Comparison of ENCODE assay signal across 8 mouse cellular contexts in genomic region chr10:61680015-61680913, GRCm38 (mm10). TPM values are rescaled to one million over a fixed set of nuclear protein-coding genes. Genes with fewer than 3 reads are reported as not detected.
DNase-seq lines count a peak whose midpoint lies in the region; ATAC-seq lines count a peak whose summit lies in the region.

Gene Sar1a, plus strand, starts transcription at chr10:61680299.

- peaks cover 19% of the 10 kb centered on the region for H3K36me3 ChIP-seq in heart, embryonic 14.5 days (ENCODE audit: control insufficient read depth, insufficient read depth, low read length)
- H3K36me3 ChIP-seq in liver, embryonic 13.5 days, result peaks cover 24% of the 10 kb centered on the region
- 0 out of 2 replicates have a peak, but pooled peaks cover 1% of the 10 kb centered on the region for H3K36me3 ChIP-seq in stomach, embryonic 16.5 days (ENCODE audit: control insufficient read depth, insufficient read depth, low read length)

- peak; percentile 99 for DNase-seq in CD4-positive, CD25-positive, alpha-beta regulatory T cell, adult 2 months (ENCODE audit: low read depth, low spot score)
- peak; percentile 95 for DNase-seq in fibroblast of lung, adult 2 months (ENCODE audit: low read depth)
- DNase-seq in kidney, postnatal 14 days, result peak; percentile 99
- peak; percentile 96 for DNase-seq in liver, embryonic 13.5 days
- peak; percentile 100 for DNase-seq in neural tube, embryonic 10.5 days (ENCODE audit: extremely low spot score, low spot score)

- H3K4me2 ChIP-seq in heart, embryonic 14.5 days (ENCODE audit: low read length), result peak within 1 kb of the TSS; percentile 91
- peak within 1 kb of the TSS; percentile 94 for H3K4me2 ChIP-seq in liver, embryonic 13.5 days
- peak within 1 kb of the TSS; percentile 78 for H3K4me2 ChIP-seq in stomach, embryonic 16.5 days (ENCODE audit: low read depth, low read length)

- no peaks in the 10 kb centered on the region for H3K27me3 ChIP-seq in heart, embryonic 14.5 days (ENCODE audit: control insufficient read depth, insufficient read depth, low read length)
- H3K27me3 ChIP-seq in liver, embryonic 13.5 days, result no peaks in the 10 kb centered on the region
- no peaks in the 10 kb centered on the region for H3K27me3 ChIP-seq in stomach, embryonic 16.5 days (ENCODE audit: control insufficient read depth, insufficient read depth, low read length)

- peak within 1 kb of the TSS; percentile 98 for H3K9ac ChIP-seq in heart, embryonic 14.5 days (ENCODE audit: low read length)
- peak within 1 kb of the TSS; percentile 91 for H3K9ac ChIP-seq in liver, embryonic 13.5 days
- H3K9ac ChIP-seq in stomach, embryonic 16.5 days (ENCODE audit: low read length), result peak within 1 kb of the TSS; percentile 99

- H3K27ac ChIP-seq in brown adipose tissue, adult 24 weeks (replicated peaks; ENCODE audit: low read depth, low read length), result peak within 1 kb of the TSS; percentile 90
- peak within 1 kb of the TSS; percentile 85 to 97 for H3K27ac ChIP-seq in heart, embryonic 14.5 days (replicated peaks in 1 of 2; ENCODE audit: control insufficient read depth in 1 of 2, insufficient read depth in 1 of 2, low read depth in 2 of 2, low read length in 2 of 2)
- peak within 1 kb of the TSS; percentile 82 for H3K27ac ChIP-seq in liver, embryonic 13.5 days
- H3K27ac ChIP-seq in stomach, embryonic 16.5 days (ENCODE audit: low read length), result peak within 1 kb of the TSS; percentile 91

- peaks cover 5% of the 10 kb centered on the region for H3K4me1 ChIP-seq in brown adipose tissue, adult 24 weeks (ENCODE audit: control insufficient read depth, insufficient read depth, insufficient read length, low read length)
- H3K4me1 ChIP-seq in heart, embryonic 14.5 days (ENCODE audit: control insufficient read depth in 2 of 2, insufficient read depth in 2 of 2, low read length in 2 of 2), result peaks cover 5 to 14% of the 10 kb centered on the region in 2 experiments
- peaks cover 49% of the 10 kb centered on the region for H3K4me1 ChIP-seq in liver, embryonic 13.5 days (replicated peaks)
- peaks cover 11% of the 10 kb centered on the region for H3K4me1 ChIP-seq in stomach, embryonic 16.5 days (ENCODE audit: control insufficient read depth, insufficient read depth, low read length)

- no peaks in the 10 kb centered on the region for H3K9me3 ChIP-seq in heart, embryonic 14.5 days (ENCODE audit: control insufficient read depth, low read length)
- no peaks in the 10 kb centered on the region for H3K9me3 ChIP-seq in liver, embryonic 13.5 days (replicated peaks)
- H3K9me3 ChIP-seq in stomach, embryonic 16.5 days (replicated peaks; ENCODE audit: control insufficient read depth, low read length), result no peaks in the 10 kb centered on the region

- WGBS in heart, embryonic 14.5 days, result under 1% methylated on average over 71 of the region's 84 CpGs
- under 1% methylated on average over 80 of the region's 84 CpGs for WGBS in liver, embryonic 13.5 days (ENCODE audit: insufficient replicate concordance)
- WGBS in stomach, embryonic 16.5 days, result under 1% methylated on average over 84 of the region's 84 CpGs

- ATAC-seq in heart, embryonic 14.5 days (ENCODE audit: insufficient number of reproducible peaks, insufficient read depth, low FRiP score, low read depth), result peak; percentile 100
- ATAC-seq in liver, embryonic 13.5 days (ENCODE audit: low read depth), result peak; percentile 99
- peak; percentile 100 for ATAC-seq in stomach, embryonic 16.5 days (ENCODE audit: insufficient read depth, low FRiP score)

- H3K4me3 ChIP-seq in brown adipose tissue, adult 24 weeks (ENCODE audit: insufficient read depth, low read depth, low read length), result peak within 1 kb of the TSS; percentile 87
- peak within 1 kb of the TSS; percentile 96 to 98 for H3K4me3 ChIP-seq in heart, embryonic 14.5 days (ENCODE audit: control insufficient read depth in 1 of 2, insufficient read depth in 1 of 2, low read depth in 1 of 2, low read length in 2 of 2)
- peak within 1 kb of the TSS; percentile 96 for H3K4me3 ChIP-seq in liver, embryonic 13.5 days (replicated peaks)
- H3K4me3 ChIP-seq in stomach, embryonic 16.5 days (replicated peaks; ENCODE audit: low read length), result peak within 1 kb of the TSS; percentile 94

RNA-seq across cellular contexts. Expression of gene Sar1a, which starts in this region (rescaled TPM):
- 79.8 and 89.1 TPM in 2 replicates for polyA plus RNA-seq in brown adipose tissue, adult 24 weeks (2012; ENCODE audit: insufficient read depth, insufficient read length, missing spikeins)
- polyA plus RNA-seq in heart, embryonic 14.5 days (2014; fragmentation: Nextera tagmentation; extraction: Ambion mirVana), result 169 and 175 TPM in 2 replicates
- 89.1 and 99.9 TPM in 2 replicates for polyA plus RNA-seq in liver, embryonic 13.5 days (2015; fragmentation: Nextera tagmentation; extraction: Ambion mirVana)
- 232 and 247 TPM in 2 replicates for polyA plus RNA-seq in stomach, embryonic 16.5 days (2015; fragmentation: Nextera tagmentation; extraction: Ambion mirVana)

Comparison
In these comparisons a context has a peak if more than half of its experiments do, and no peak if none do; other contexts are left out.
1. Peak in every context shown above with its lines: DNase-seq, ATAC-seq, H3K4me3 ChIP-seq and H3K27ac ChIP-seq.